Mouse (Mus musculus) urinary bladder, postnatal 14 days (tissue): ENCODE data around the gene Spocd1.

Experiments
- DNase-seq: peaks from one replicate; pipeline ENCODE4 v3.0.0; 2021; ENCODE audit warnings: low spot score

The Spocd1 gene

DNA sequence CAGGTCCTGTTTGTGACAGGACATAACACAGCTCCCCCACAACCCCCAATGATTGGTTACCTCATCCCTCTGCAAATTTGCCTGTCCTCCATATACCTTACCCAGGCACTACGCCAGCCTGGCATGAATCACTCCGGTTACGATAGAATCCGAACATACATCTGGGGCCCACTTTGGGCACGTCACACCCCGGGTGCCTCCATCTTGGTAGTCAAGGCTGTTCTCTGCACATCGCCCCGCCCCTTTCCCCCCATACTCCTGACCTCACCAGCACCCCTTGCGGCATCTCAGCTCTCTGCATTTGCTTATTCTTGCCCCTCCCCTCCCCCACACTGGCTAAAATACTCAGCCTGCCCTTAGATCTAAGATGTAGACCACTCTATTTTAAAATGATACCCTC lies 76.5 kb downstream of the Spocd1 start:
- DNase-seq, result no peak

DNA sequence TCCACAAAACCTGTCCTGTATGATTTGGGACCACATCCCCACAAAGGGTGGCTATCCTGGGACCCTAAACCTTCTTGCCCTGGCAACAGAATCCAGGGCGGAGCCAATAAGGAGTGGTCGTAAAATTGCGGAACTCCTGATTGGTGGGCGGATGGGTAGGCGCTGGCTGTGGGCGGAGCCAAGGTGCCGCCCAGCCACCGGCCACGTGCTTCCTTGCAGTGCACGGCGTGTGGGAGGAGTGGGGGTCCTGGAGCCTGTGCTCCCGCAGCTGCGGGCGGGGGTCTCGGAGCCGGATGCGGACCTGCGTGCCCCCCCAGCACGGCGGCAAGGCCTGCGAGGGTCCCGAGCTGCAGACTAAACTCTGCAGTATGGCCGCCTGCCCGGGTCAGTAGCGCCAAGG lies 77.5 kb downstream of the Spocd1 start:
- DNase-seq, result no peak
